In genomic region chr2:156719549-156720312, GRCm38 (mm10) we compare ENCODE assay signal across 8 mouse cellular contexts. TPM values are rescaled to one million over a fixed set of nuclear protein-coding genes. Genes with fewer than 3 reads are reported as not detected.
DNase-seq lines count a peak whose midpoint lies in the region; ATAC-seq and TF ChIP-seq lines count a peak whose summit lies in the region.

No protein-coding gene starts in this region.

- H3K36me3 ChIP-seq in heart, adult 2 months (ENCODE audit: control insufficient read depth, insufficient read depth, low read length) = peaks cover 2% of the 10 kb centered on the region; the same call in 1 of the 2 replicates
- no peaks in the 10 kb centered on the region for H3K36me3 ChIP-seq in forebrain, embryonic 13.5 days (ENCODE audit: poor library complexity, severe bottlenecking)
- no peaks in the 10 kb centered on the region for H3K36me3 ChIP-seq in liver, embryonic 14.5 days (replicated peaks; ENCODE audit: control insufficient read depth, insufficient read depth, low read depth)

- no peaks in the 10 kb centered on the region for H3K27me3 ChIP-seq in heart, adult 2 months (ENCODE audit: control insufficient read depth, insufficient read depth, low read length)
- no peaks in the 10 kb centered on the region for H3K27me3 ChIP-seq in forebrain, embryonic 13.5 days
- H3K27me3 ChIP-seq in liver, embryonic 14.5 days (ENCODE audit: control insufficient read depth, insufficient read depth, low read length) = peaks cover 3% of the 10 kb centered on the region

- peak overlapping the region; percentile 79 for H3K4me2 ChIP-seq in forebrain, embryonic 13.5 days
- H3K4me2 ChIP-seq in liver, embryonic 14.5 days (ENCODE audit: low read depth) = peak overlapping the region; percentile 84

- peak overlapping the region; percentile 78 for H3K4me3 ChIP-seq in heart, adult 2 months
- H3K4me3 ChIP-seq in forebrain, embryonic 13.5 days = peak overlapping the region; percentile 72
- peak overlapping the region; percentile 73 to 77 for H3K4me3 ChIP-seq in liver, embryonic 14.5 days (ENCODE audit: insufficient read depth in 1 of 2, low read depth in 2 of 2, low read length in 2 of 2)

- no peaks in the 10 kb centered on the region for H3K9me3 ChIP-seq in forebrain, embryonic 13.5 days (replicated peaks)
- H3K9me3 ChIP-seq in liver, embryonic 14.5 days (ENCODE audit: control insufficient read depth, low read length) = no peaks in the 10 kb centered on the region

- no peak for TF ChIP-seq POLR2A in heart, adult 2 months (IDR thresholded peaks at IDR 0.05; ENCODE audit: insufficient read depth, low read depth, low read length)

- peak overlapping the region; percentile 83 for H3K9ac ChIP-seq in heart, adult 2 months (ENCODE audit: low read depth, low read length)
- H3K9ac ChIP-seq in forebrain, embryonic 13.5 days = peak overlapping the region; percentile 99
- peak overlapping the region; percentile 92 for H3K9ac ChIP-seq in liver, embryonic 14.5 days (replicated peaks)

- H3K27ac ChIP-seq in heart, adult 2 months = peak overlapping the region; percentile 95
- H3K27ac ChIP-seq in forebrain, embryonic 13.5 days = peak overlapping the region; percentile 83
- H3K27ac ChIP-seq in liver, embryonic 14.5 days = peak overlapping the region; percentile 56

- WGBS in heart, adult 2 months = 81% methylated on average over 8 of the region's 8 CpGs
- WGBS in forebrain, embryonic 13.5 days = 84% methylated on average over 8 of the region's 8 CpGs
- WGBS in liver, embryonic 14.5 days (ENCODE audit: insufficient replicate concordance) = 67% methylated on average over 8 of the region's 8 CpGs

- TF ChIP-seq EP300 in heart, adult 2 months (IDR thresholded peaks at IDR 0.05; ENCODE audit: insufficient read depth, low read depth, low read length) = no peak
- no peak for TF ChIP-seq EP300 in liver, embryonic 14.5 days (IDR thresholded peaks at IDR 0.05; ENCODE audit: low read depth)

- TF ChIP-seq CTCF in heart, adult 2 months (IDR thresholded peaks at IDR 0.05) = no peak
- TF ChIP-seq CTCF in liver, embryonic 14.5 days (IDR thresholded peaks at IDR 0.05; ENCODE audit: low read depth) = no peak

- H3K4me1 ChIP-seq in heart, adult 2 months (ENCODE audit: control insufficient read depth, insufficient read depth, low read length) = peaks cover 25% of the 10 kb centered on the region
- peaks cover 58% of the 10 kb centered on the region for H3K4me1 ChIP-seq in forebrain, embryonic 13.5 days
- peaks cover 0 to 21% of the 10 kb centered on the region in 2 experiments for H3K4me1 ChIP-seq in liver, embryonic 14.5 days (replicated peaks; ENCODE audit: control insufficient read depth in 2 of 2, insufficient read depth in 2 of 2, low read length in 1 of 2)

- no peak for DNase-seq in heart, adult 2 months
- DNase-seq in heart, postnatal 10 days = no peak
- no peak for DNase-seq in liver, embryonic 14.5 days (ENCODE audit: low read depth in 3 of 3, low spot score in 3 of 3)
- DNase-seq in thymus, postnatal 25 days = no peak
- no peak for DNase-seq in gastrocnemius, postnatal 36 days
- DNase-seq in frontal cortex, postnatal 25 days (ENCODE audit: low spot score in 2 of 2) = no peak

- intact Hi-C loops in heart, adult 2 months (cut with DNase I) = loop anchor here (5.0 kb wide), 2 partner anchors 172 to 358 kb away; partner anchors contain the start of genes Aar2 and Soga1
- intact Hi-C loops in heart, postnatal 10 days (cut with DNase I) = loop anchor here (5.0 to 10.0 kb wide), 4 partner anchors 43 to 355 kb away; partner anchors contain the start of genes Ndrg3, Soga1 and Tgif2
- intact Hi-C loops in gastrocnemius, postnatal 36 days (cut with DNase I) = loop anchor here (5.0 to 10.0 kb wide), 2 partner anchors 43 to 145 kb away; partner anchors contain the start of gene Rab5if

- peaks cover 3% of the 10 kb centered on the region; the same call in 1 of the 2 replicates for H3K79me2 ChIP-seq in heart, adult 2 months (replicated peaks; ENCODE audit: control insufficient read depth, insufficient read depth, low read length)

- peak; percentile 27 for ATAC-seq in CD4-positive, CD25-positive, alpha-beta regulatory T cell, adult 4 months
- no peak for ATAC-seq in forebrain, embryonic 13.5 days
- ATAC-seq in liver, embryonic 14.5 days (ENCODE audit: insufficient read depth) = no peak

RNA-seq across cellular contexts. Expression of gene Myl9, which starts 55.5 kb away (rescaled TPM):
- 100 to 1,000 TPM in 1 of 2 experiments, 10 to 100 TPM in 1; 86.6 to 107 TPM for total RNA-seq in heart, adult 2 months (2021)
- 176 and 204 TPM in 2 replicates for polyA plus RNA-seq in heart, adult 2 months (2012; rRNA removed)
- total RNA-seq in heart, postnatal 10 days (2021) = 100 to 1,000 TPM; 391 to 523 TPM
- not detected for polyA plus RNA-seq in CD4-positive, CD25-positive, alpha-beta regulatory T cell, adult 4 months (2017; shearing (Covaris generic))
- 28.1 and 28.4 TPM in 2 replicates for polyA plus RNA-seq in forebrain, embryonic 13.5 days (2015; fragmentation: Nextera tagmentation; extraction: Ambion mirVana)
- polyA plus RNA-seq in liver, embryonic 14.5 days (2012; rRNA removed) = 25.2 and 27.2 TPM in 2 replicates
- 44.4 and 51.3 TPM in 2 replicates for polyA plus RNA-seq in liver, embryonic 14.5 days (2014; fragmentation: Nextera tagmentation; extraction: Ambion mirVana)
- 10 to 100 TPM; 44.2 to 82.8 TPM for total RNA-seq in gastrocnemius, postnatal 36 days (2021)

Comparison
In these comparisons a context has a peak if more than half of its experiments do, and no peak if none do; other contexts are left out.
1. RNA of gene Myl9, which starts 55.5 kb away (polyA plus RNA-seq): 176 to 204 TPM in heart, adult 2 months, 25.2 to 51.3 TPM in liver, embryonic 14.5 days and 28.1 to 28.4 TPM in forebrain, embryonic 13.5 days; not detected in CD4-positive, CD25-positive, alpha-beta regulatory T cell, adult 4 months; every median in the first group is over 10 times any median in the second.
2. Peak in every context shown above with its lines, with median percentiles within 50 percentile points of each other: H3K27ac ChIP-seq, H3K4me3 ChIP-seq and H3K9ac ChIP-seq.